Mouse (Mus musculus): ENCODE measurements around the gene Hykk.
"Not testable (repeated sequence)": the region's sequence is repeated elsewhere in the genome, so short reads cannot be mapped to it uniquely, and the experiment has no call there.

Gene Hykk

GRCm38 (mm10) chr9:54917010-54917677 is at the start of gene Hykk:
TSS of gene Hykk (plus strand) at chr9:54917283.
- DNase-seq, result peak; percentile 86

GRCm38 (mm10) chr9:54878759-54879158 is 38.3 kb upstream of the Hykk start:
- no peak for DNase-seq

DNA sequence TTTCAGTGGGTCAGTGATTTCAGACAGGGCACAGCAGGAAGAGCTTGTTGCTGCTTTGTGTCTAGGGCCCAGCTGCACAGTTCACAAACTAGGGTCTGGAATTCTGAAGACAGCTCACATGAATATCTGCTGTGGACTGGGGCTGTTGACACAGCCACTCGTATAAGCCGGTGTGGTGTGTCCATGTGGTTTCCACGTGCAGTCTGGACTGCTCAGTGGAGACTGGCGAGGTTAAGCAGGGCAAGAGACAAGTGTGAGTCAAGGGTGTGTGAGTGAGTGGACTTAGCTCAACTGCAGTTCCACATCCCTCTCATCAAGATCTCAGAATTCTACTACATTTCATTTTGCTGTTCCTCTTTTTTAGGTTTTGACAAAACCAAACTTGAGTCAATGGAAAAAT is 25.0 kb upstream of the Hykk start:
- no peak for DNase-seq

DNA sequence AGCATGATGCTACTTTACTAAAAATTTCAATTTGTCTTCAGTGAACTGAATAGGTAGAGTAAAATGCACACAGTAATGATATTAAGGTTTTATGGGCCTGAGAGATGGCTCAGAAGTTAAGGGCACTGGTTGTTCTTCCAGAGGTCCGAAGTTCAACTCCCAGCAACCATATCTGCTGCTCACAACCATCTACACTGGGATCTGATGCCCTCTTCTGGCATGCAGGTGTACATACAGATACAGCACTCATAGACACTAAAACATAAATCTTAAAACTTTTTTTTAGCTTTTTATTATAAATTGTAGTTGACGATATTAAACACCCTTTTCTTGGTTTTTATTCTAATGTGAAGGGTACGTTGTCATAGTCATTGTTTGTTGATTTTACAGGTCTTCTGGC is 20.0 kb upstream of the Hykk start:
- DNase-seq, result no peak

- DNase-seq, result no peak
Measured at GRCm38 (mm10) chr9:54909446-54909845, 7.6 kb upstream of the Hykk start.

DNA sequence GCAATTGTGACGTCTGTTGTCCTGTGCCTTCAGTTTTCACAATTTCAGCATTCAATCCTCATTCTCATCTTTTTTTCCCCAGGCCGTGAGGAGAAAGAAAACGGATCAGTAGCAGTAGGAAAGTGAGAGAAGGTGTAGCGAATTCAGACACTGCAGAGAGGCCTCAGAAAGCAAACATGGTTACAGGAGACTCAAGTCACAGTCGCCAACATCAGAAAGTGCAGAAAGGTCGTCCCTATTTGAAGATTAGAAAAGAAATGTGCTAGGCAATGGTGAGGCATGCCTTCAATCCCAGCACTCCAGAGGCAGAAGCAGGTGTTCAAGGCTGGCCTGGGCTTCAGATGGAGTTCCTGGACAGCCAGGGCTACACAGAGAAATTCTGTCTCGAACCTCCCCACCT is 1.5 kb upstream of the Hykk start:
- no peak for DNase-seq

GRCm38 (mm10) chr9:54916401-54916800 is 682 bp upstream of the Hykk start:
- no peak for DNase-seq

GRCm38 (mm10) chr9:54918191-54918590 is 1.1 kb downstream of the Hykk start:
- DNase-seq, result no peak

GRCm38 (mm10) chr9:54918781-54919180 is 1.7 kb downstream of the Hykk start:
- DNase-seq, result no peak

GRCm38 (mm10) chr9:54919946-54920345 is 2.9 kb downstream of the Hykk start:
- DNase-seq, result no peak

- DNase-seq, result no peak
Measured at GRCm38 (mm10) chr9:54930741-54931140, 13.7 kb downstream of the Hykk start.

- no peak for DNase-seq
Measured at GRCm38 (mm10) chr9:54931765-54932164, 14.7 kb downstream of the Hykk start.

DNA sequence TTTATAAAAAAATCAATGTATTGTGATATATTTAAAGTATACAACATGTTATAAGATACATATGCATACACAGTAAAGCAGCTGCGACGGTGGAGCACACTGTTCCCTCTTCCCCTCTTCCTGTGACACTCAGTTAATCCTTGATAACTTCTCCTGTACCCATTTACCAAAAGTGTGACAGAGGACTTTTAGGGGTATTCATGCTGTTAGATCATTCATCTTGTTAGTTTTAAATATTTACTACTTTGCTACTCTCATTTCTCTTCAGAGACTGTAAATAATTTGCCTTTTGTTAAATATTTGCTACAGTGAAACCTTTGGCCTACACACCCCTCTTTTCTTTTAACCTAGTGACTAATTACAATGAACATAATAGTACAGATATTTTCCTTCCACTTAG is 15.3 kb downstream of the Hykk start:
- no peak for DNase-seq

DNA sequence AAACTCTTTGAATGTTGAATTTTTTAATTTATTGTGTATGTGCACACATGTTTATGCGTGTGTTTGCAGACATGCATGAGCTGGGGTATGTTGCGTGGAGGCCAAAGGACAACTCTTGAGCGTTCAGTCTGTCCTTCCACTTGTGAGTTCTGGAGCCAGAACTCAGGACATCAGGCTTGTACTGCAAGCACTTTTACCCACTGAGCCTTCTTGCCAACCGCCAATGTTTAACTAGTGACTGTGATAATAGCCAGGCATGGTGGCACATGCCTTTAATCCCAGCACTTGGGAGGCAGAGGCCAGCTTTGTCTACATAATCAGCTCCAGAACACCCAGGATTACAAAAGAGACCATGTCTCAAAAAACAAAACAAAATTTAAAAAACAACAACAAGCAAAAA is 25.0 kb downstream of the Hykk start:
- DNase-seq, result no peak

DNA sequence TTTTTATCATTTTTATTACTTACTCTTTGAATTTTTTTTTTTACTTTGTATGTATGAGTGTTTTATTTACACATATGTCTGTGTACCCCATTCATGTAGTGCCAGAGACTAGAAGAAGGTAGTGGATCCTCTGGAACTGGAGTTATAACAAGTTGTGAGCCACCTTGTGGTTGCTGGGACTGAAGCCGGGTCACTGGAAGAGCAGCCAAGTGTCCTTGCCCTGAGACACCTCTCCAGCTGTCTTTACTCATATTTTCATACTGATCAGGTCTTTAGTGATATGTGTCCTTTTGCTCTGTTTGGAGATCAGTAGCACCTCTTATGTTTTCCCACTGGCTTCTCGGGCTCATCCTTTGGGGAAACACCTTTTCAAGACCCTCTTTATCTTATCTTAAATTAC is 27.4 kb downstream of the Hykk start:
- DNase-seq, result no peak

GRCm38 (mm10) chr9:54946256-54946655 is 29.2 kb downstream of the Hykk start:
- DNase-seq, result no peak

GRCm38 (mm10) chr9:54949465-54949864 is 32.4 kb downstream of the Hykk start:
- no peak for DNase-seq

DNA sequence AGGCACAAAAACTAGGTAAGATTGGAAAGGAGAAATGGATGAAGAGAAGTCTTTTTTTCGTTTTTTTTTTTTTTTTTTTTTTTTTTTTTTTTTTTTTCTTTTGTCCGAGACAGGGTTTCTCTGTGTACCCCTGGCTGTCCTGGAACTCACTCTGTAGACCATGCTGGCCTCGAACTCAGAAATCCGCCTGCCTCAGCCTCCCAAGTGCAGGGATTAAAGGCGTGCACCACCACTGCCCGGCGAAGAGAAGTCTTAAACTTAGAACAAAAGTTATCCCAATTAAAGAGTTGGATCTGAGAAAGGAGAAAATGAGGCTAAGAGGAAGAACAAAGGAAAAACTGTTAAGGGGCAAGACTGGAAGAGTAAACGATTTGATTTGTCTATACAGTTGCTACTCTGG is 33.1 kb downstream of the Hykk start:
- DNase-seq, result not testable (repeated sequence)

GRCm38 (mm10) chr9:54950575-54951321 is 33.7 kb downstream of the Hykk start, which contains the start of the genes Psma4 and AY074887:
TSS of gene Psma4 (plus strand) at chr9:54950790.
TSS of gene AY074887 (minus strand) at chr9:54950998.
- peak; percentile 94 for DNase-seq

DNA sequence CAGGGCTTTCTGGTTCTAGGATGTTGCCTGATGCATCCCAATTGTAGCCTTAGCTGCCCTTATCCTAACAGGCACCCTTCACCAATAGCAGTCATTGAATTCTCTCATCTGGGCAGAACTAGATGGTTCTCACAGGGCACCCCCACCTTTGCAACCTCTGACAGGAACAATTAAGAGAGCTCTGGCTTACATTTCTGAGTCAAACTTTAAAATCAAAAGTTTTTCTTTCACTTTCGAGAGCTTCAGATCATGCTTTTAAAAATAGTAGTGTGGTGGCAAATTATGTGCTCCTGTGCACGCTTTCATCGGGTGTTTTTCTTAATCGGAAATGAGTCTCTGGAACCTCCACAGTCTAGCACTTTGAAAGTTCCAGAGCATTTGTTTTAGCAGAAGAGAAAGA is 44.0 kb downstream of the Hykk start:
- no peak for DNase-seq

DNA sequence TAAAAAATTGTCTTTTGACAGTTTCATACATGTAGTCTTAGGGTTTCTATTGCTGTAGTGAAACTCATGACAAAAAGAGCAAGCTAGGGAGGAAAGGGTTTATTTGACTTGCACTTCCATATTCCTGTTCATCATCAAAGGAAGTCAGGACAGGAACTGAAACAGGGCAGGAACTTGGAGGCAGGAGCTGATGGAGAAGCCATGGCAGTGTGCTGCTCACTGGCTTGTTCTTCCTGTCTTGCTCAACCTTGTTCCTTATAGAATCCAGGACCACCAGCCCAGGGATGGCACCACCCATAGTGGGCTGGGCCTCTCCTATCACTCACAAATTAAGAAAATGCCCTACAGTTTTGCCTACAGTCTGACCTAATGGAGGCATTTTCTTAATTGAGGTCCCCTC is 46.6 kb downstream of the Hykk start:
- no peak for DNase-seq

DNA sequence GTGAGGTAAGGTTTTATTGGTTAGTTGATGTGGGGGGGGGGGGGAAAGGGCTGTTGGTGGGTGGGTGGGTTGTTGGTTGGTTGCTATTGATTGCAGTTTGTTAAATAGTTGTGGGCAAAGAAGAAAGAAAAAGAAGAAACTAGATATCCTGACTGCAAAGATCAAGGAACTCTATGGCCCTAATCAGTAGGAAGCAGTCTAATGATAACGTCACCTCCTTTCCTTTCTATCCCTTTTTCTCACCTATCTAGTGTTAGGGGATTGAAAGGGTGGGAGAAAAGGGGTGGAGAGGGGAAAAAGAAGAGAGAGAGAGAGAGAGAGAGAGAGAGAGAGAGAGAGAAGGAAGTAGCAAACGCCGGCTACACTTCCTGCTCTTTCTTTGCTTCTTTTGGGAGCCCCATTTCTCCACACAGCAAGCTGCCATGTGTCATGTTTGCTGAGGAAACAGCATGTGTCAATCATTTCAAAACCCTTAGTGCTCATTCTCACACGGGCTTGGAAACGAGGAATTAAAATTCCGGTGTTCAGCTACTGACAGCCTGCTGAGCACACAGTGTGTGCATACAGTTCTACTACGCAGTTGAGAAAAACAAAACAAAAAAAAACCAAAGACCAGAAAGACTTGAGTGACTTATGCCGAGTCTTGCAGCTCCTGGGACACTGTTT is 53.0 kb downstream of the Hykk start:
- DNase-seq, result no peak

DNA sequence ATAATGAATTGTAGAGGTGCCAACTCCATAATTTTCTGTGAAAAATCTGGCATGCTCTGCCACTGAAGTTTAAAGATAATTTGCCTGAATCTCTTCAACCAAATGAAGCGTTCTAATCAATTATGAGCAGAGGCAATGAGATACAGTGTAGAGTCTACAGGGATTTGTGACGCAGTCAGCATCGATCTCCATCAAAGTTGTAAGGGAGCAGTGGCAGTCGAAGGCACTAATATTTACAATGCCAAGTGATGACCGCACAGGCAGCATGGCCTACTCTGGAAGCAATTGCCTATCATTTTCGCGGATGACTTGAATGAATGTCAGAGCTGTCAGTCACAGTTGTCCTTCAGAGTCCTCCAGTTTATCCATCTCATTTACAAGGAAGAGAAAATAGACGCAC is 63.6 kb downstream of the Hykk start, which contains the start of gene Chrna5:
Chrna5 (plus strand) TSS at position 207 of the 400 bp plus-strand sequence.
- DNase-seq, result no peak

All from lung, postnatal 14 days (tissue).